Mouse (Mus musculus): ENCODE measurements around the gene Kng1.
"Not testable (repeated sequence)": the region's sequence is repeated elsewhere in the genome, so short reads cannot be mapped to it uniquely, and the experiment has no call there.

Kng1 gene

GRCm38 (mm10) chr16:23094136-23094535 lies 36.5 kb downstream of the Kng1 start:
- peak; percentile 59 for DNase-seq (ENCODE audit: low read depth, low spot score)

- not testable (repeated sequence) for DNase-seq (ENCODE audit: low read depth, low spot score)
Measured at GRCm38 (mm10) chr16:23095581-23095980, 37.9 kb downstream of the Kng1 start.

- DNase-seq (ENCODE audit: low read depth, low spot score) = peak; percentile 14
Measured at GRCm38 (mm10) chr16:23096886-23097285, 39.2 kb downstream of the Kng1 start.

GRCm38 (mm10) chr16:23097290-23098104 lies 39.8 kb downstream of the Kng1 start:
- peak; percentile 67 for DNase-seq (ENCODE audit: low read depth, low spot score)

- not testable (repeated sequence) for DNase-seq (ENCODE audit: low read depth, low spot score)
Measured at GRCm38 (mm10) chr16:23098105-23098452, 40.4 kb downstream of the Kng1 start.

- no peak for DNase-seq (ENCODE audit: low read depth, low spot score)
Measured at GRCm38 (mm10) chr16:23099632-23100031, 42.0 kb downstream of the Kng1 start.

- no peak for DNase-seq (ENCODE audit: low read depth, low spot score)
Measured at GRCm38 (mm10) chr16:23100099-23100575, 42.5 kb downstream of the Kng1 start.

- no peak for DNase-seq (ENCODE audit: low read depth, low spot score)
Measured at GRCm38 (mm10) chr16:23100613-23101012, 42.9 kb downstream of the Kng1 start.

GRCm38 (mm10) chr16:23102340-23103037 lies 44.8 kb downstream of the Kng1 start:
- no peak for DNase-seq (ENCODE audit: low read depth, low spot score)

- DNase-seq (ENCODE audit: low read depth, low spot score) = no peak
Measured at GRCm38 (mm10) chr16:23103038-23103745, 45.5 kb downstream of the Kng1 start.

GRCm38 (mm10) chr16:23103841-23104240 lies 46.2 kb downstream of the Kng1 start:
- no peak for DNase-seq (ENCODE audit: low read depth, low spot score)

- peak; percentile 22 for DNase-seq (ENCODE audit: low read depth, low spot score)
Measured at GRCm38 (mm10) chr16:23106121-23106520, 48.5 kb downstream of the Kng1 start.

- peak; percentile 93 for DNase-seq (ENCODE audit: low read depth, low spot score)
Measured at GRCm38 (mm10) chr16:23107231-23107942, 49.7 kb downstream of the Kng1 start, which contains the start of gene Eif4a2. Gene Eif4a2, plus strand, starts transcription at chr16:23107444.

GRCm38 (mm10) chr16:23107946-23108759 lies 50.5 kb downstream of the Kng1 start:
- peak; percentile 81 for DNase-seq (ENCODE audit: low read depth, low spot score)

GRCm38 (mm10) chr16:23108943-23109342 lies 51.3 kb downstream of the Kng1 start:
- DNase-seq (ENCODE audit: low read depth, low spot score) = peak; percentile 34

GRCm38 (mm10) chr16:23109350-23110280 lies 52.0 kb downstream of the Kng1 start:
- DNase-seq (ENCODE audit: low read depth, low spot score) = peak; percentile 37

GRCm38 (mm10) chr16:23112348-23112747 lies 54.7 kb downstream of the Kng1 start:
- no peak for DNase-seq (ENCODE audit: low read depth, low spot score)

- peak; percentile 33 for DNase-seq (ENCODE audit: low read depth, low spot score)
Measured at GRCm38 (mm10) chr16:23112861-23113435, 55.3 kb downstream of the Kng1 start.

- DNase-seq (ENCODE audit: low read depth, low spot score) = no peak
Measured at GRCm38 (mm10) chr16:23113903-23114302, 56.2 kb downstream of the Kng1 start.
